Mouse (Mus musculus) G1E (cell line): Measurements from ENCODE around the gene Stag1. TPM values are rescaled to one million over a fixed set of nuclear protein-coding genes. Genes with fewer than 3 reads are reported as not detected.
"Not testable (repeated sequence)": the region's sequence is repeated elsewhere in the genome, so short reads cannot be mapped to it uniquely, and the experiment has no call there.

Experiments used
- ATAC-seq: 2 replicates; pipeline ENCODE4 v1.8.0; 2016; ENCODE audit warnings: mild to moderate bottlenecking; ENCODE audit not compliant: insufficient number of reproducible peaks, poor library complexity, low FRiP score, severe bottlenecking; ENCODE audit errors: extremely low read depth
- DNase-seq: peaks from one replicate; pipeline ENCODE4 v3.0.0; 2012; ENCODE audit warnings: low spot score
- H3K27me3 ChIP-seq: 2 replicates; pipeline ENCODE4 v1.6.1; 2012; ENCODE audit warnings: mild to moderate bottlenecking, low read length, inconsistent platforms; ENCODE audit not compliant: insufficient read depth
- H3K36me3 ChIP-seq: replicated peaks from 2 replicates; pipeline ENCODE3; 2012; ENCODE audit warnings: mild to moderate bottlenecking, inconsistent platforms
- H3K4me1 ChIP-seq: 2 replicates; pipeline ENCODE4 v1.6.1; 2012; ENCODE audit warnings: low read depth, low read length, inconsistent platforms, mixed read lengths; ENCODE audit not compliant: insufficient read depth
- H3K4me3 ChIP-seq: 2 replicates; pipeline ENCODE4 v1.5.1; 2012; ENCODE audit warnings: low read depth, mild to moderate bottlenecking, inconsistent platforms, low read length, moderate library complexity, mixed read lengths
- H3K9me3 ChIP-seq: replicated peaks from 2 replicates; pipeline ENCODE4 v1.6.1; 2012; ENCODE audit warnings: inconsistent platforms
- CTCF ChIP-seq: IDR thresholded peaks from 2 replicates; pipeline ENCODE4 v1.5.1; 2012; ENCODE audit warnings: low read depth, low read length, inconsistent platforms, mixed read lengths
- GATA1 ChIP-seq: IDR thresholded peaks from 2 replicates; pipeline ENCODE4 v1.6.1; 2012; ENCODE audit warnings: borderline replicate concordance, low read length, inconsistent platforms, mixed read lengths
- GATA2 ChIP-seq: IDR thresholded peaks from 2 replicates; pipeline ENCODE4 v1.6.1; 2012; ENCODE audit warnings: low read depth, low read length, inconsistent platforms, borderline replicate concordance
- POLR2AphosphoS5 ChIP-seq: IDR thresholded peaks from 2 replicates; pipeline ENCODE4 v1.6.1; 2012; ENCODE audit warnings: low read depth, low read length, inconsistent platforms; ENCODE audit not compliant: insufficient replicate concordance
- TAL1 ChIP-seq: conservative IDR thresholded peaks from 2 replicates; pipeline ENCODE4 v1.6.1; 2012; ENCODE audit warnings: low read depth, low read length, inconsistent platforms, mixed read lengths
- polyA plus RNA-seq: library from polyadenylated mRNA; stranded (reverse); fragments of >175 nt; gene quantifications from 2 replicates; pipeline ENCODE4 v1.2.3, GENCODE M21; 2012
- total RNA-seq, 2 experiments: library from RNA; stranded (forward) in 1 of 2; stranded (reverse) in 1 of 2; fragments of 200-1000 nt in 1 of 2; fragments of >200 nt in 1 of 2; fragmentation: Nextera tagmentation in 1 of 2; gene quantifications; 2 replicates each; pipeline ENCODE4 v1.2.3; 2014 to 2017

Gene Stag1
- total and polyA plus RNA-seq, 3 experiments, result 2.9 to 75.4 (median 71.5) TPM

DNA sequence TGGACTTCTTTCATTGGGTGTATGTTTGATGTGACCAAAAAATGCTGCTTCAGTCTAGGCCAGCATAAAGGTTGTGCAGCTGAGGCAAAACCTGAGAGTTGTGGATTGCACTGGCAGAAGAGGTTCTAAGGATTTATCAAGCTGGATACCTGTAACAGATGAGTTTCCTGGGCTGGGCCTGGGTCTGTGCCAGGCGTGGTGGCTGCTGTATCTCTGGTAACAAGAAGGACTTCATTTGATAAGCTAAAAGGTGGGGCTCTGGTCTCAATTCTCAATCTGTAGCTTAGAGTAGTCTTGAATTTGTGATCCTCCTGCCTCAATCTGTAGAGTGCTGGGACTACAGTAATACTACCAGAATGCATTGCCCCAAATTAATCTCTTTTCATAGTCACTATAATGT lies 94.6 kb downstream of the Stag1 start:
- TF ChIP-seq TAL1 (no peak), GATA1 (no peak), POLR2AphosphoS5 (no peak), CTCF (no peak), GATA2 (no peak)
- Histone ChIP-seq H3K4me3 (no peak overlapping the region), H3K9me3 (no peaks in the 10 kb centered on the region), H3K4me1 (peaks cover 10% of the 10 kb centered on the region; the same call in 1 of the 2 replicates), H3K27me3 (no peaks in the 10 kb centered on the region), H3K36me3 (peaks cover 3% of the 10 kb centered on the region)
- no peak for DNase-seq
- no peak for ATAC-seq

DNA sequence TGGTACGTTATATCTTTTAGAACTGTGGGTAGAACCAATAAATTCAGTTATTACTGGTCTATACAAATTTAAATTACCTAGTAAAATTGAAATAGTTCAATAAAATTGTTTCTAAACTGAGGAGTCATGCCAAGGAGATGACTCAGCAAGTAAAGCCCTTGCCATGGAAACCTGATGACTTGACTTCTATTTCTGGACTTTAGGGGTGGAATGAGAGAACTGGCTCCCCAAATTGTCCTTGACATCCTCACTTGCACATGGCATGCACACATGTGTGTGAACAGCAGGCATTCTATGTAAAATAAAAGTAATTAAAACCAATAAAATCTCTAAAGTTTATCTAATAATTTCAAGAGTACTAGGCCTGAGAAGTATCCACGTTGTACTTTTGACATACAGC lies 98.9 kb downstream of the Stag1 start:
- peaks cover 3% of the 10 kb centered on the region for H3K36me3 ChIP-seq
- H3K4me1 ChIP-seq, result peaks cover 10% of the 10 kb centered on the region; the same call in 1 of the 2 replicates
- H3K9me3 ChIP-seq, result no peaks in the 10 kb centered on the region
- TF ChIP-seq CTCF (no peak), TAL1 (no peak), POLR2AphosphoS5 (no peak), GATA1 (no peak), GATA2 (no peak)
- no peak for DNase-seq
- no peaks in the 10 kb centered on the region for H3K27me3 ChIP-seq
- ATAC-seq, result no peak
- no peak overlapping the region for H3K4me3 ChIP-seq

DNA sequence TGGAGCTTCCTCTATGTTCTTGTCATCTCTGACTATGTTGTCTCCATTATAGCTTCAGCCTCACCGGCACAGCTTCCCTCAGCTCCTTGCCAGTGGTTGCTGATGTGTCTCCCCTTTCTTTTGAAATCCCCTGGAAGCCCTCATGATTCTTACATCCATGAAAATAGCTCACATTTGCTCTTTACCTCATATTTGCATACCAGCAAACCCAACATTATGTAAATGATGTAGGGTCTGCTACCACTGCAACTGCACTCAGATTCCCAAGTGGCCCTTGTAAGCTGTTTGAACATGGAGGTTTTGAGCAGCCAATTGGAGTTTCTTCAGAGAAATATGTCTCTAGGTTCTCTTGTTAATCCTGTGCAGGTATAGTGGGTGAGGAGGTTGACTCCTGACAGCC lies 110.0 kb downstream of the Stag1 start:
- ATAC-seq (no peak), DNase-seq (no peak)
- TF ChIP-seq GATA1 (no peak), POLR2AphosphoS5 (no peak), TAL1 (no peak), GATA2 (no peak), CTCF (no peak)
- Histone ChIP-seq H3K4me3 (no peak overlapping the region), H3K4me1 (peaks cover 2% of the 10 kb centered on the region; the same call in 1 of the 2 replicates), H3K36me3 (peaks cover 8% of the 10 kb centered on the region), H3K9me3 (no peaks in the 10 kb centered on the region), H3K27me3 (no peaks in the 10 kb centered on the region)

DNA sequence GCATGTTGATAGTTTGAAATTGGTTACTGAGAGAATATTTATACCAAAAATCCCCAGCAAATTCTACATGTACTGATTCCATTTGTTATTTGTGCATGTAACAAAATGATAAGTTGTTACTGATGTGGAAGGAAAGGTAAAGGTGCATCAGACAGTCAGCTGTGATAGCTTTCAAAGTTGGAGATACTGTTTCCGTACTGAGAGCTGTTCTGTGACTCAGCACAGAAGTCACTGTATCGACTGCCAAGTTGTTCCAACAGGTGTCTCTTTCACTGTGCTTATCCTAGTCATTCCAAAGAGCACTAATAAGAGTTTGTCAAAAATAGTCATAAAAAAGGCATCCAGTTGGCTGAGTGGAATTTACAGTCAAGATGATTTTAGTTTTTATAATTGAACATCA lies 114.1 kb downstream of the Stag1 start:
- Histone ChIP-seq H3K27me3 (no peaks in the 10 kb centered on the region), H3K36me3 (peaks cover 8% of the 10 kb centered on the region), H3K9me3 (no peaks in the 10 kb centered on the region), H3K4me3 (no peak overlapping the region), H3K4me1 (peaks cover 2% of the 10 kb centered on the region; the same call in 1 of the 2 replicates)
- DNase-seq (no peak), ATAC-seq (no peak)
- no peak for TF ChIP-seq TAL1
- TF ChIP-seq GATA2, result no peak
- TF ChIP-seq CTCF, result no peak
- TF ChIP-seq POLR2AphosphoS5, result no peak
- no peak for TF ChIP-seq GATA1

DNA sequence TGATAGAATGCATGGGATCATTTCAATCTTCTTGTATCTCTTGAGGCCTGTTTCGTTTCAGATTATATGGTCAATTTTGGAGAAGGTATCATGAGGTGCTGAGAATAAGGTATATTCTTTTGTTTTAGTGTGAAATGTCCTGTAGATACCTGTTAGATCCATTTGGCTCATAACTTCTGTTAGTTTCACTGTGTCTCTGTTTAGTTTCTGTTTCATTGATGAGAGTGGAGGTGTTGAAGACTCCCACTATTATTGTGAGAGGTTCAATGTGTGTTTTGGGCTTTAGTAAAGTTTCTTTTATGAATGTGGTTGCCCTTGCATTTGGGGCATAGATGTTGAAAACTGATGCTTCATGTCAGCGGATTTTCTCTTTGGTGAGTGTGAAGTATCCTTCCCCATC lies 127.2 kb downstream of the Stag1 start:
- not testable (repeated sequence) for DNase-seq, H3K9me3 ChIP-seq, H3K4me3 ChIP-seq, H3K27me3 ChIP-seq, H3K4me1 ChIP-seq, ATAC-seq, H3K36me3 ChIP-seq

DNA sequence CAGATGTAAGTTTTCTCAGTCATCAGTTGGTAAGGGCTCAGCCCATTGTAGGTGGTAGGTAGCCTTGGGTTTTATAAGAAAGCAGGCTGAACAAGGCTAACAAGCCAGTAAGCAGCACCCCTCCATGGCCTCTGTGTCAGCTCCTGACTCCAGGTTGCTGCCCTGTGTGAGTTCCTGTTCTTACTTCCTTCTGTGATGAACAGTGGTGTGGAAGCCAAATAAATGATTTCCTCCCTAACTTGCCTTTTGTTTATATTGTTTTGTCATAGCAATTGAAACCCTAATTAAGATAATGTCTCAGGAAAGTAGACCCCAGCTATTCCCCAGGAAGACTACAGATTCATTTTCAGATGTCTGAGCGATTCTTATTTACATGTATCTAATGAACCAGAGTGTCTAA lies 134.2 kb downstream of the Stag1 start:
- H3K9me3 ChIP-seq, result no peaks in the 10 kb centered on the region
- TF ChIP-seq GATA2 (no peak), CTCF (no peak), TAL1 (no peak), GATA1 (no peak), POLR2AphosphoS5 (no peak)
- H3K4me1 ChIP-seq, result peaks cover 20% of the 10 kb centered on the region
- H3K27me3 ChIP-seq, result no peaks in the 10 kb centered on the region
- no peaks in the 10 kb centered on the region for H3K36me3 ChIP-seq
- DNase-seq (no peak), ATAC-seq (no peak)
- H3K4me3 ChIP-seq, result no peak overlapping the region

DNA sequence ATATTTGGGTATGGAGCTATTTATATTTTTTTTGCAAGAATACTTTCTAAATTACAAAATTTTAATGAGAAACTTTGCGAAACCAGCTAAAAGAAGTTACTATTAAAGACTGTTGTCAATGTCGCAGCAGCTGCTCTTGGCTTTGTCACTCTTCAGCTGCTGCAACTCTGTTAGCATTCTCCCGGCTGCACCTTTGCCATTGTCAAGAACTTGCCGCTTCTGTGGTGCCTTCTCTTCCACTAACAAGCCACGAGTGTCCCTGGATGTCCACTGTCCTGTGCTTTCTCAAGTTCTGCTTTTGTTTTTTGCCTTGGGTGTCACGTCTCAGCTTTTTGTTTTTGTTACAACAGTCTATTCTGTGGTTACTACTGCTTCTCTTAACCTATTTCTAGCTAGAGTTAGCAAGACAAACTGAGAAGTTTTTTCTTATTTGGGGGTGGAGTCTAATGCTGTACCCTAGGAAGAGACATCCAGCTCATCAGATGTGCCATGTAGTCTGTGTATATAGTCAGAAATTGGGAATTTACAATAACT lies 136.4 kb downstream of the Stag1 start:
- no peaks in the 10 kb centered on the region for H3K27me3 ChIP-seq
- ATAC-seq, result no peak
- peaks cover 23% of the 10 kb centered on the region for H3K4me1 ChIP-seq
- no peaks in the 10 kb centered on the region for H3K9me3 ChIP-seq
- no peak for DNase-seq
- H3K36me3 ChIP-seq, result peaks cover 4% of the 10 kb centered on the region
- H3K4me3 ChIP-seq, result no peak overlapping the region
- TF ChIP-seq POLR2AphosphoS5 (no peak), GATA2 (no peak), GATA1 (no peak), CTCF (no peak), TAL1 (no peak)
